8 mouse cellular contexts compared by ENCODE assay signal in genomic region chr3:96558159-96558558, GRCm38 (mm10). TPM values are rescaled to one million over a fixed set of nuclear protein-coding genes. Genes with fewer than 3 reads are reported as not detected.
DNase-seq lines count a peak whose midpoint lies in the region; ATAC-seq and TF ChIP-seq lines count a peak whose summit lies in the region.

No protein-coding gene starts in this region.

- H3K9ac ChIP-seq in lung, embryonic 16.5 days (ENCODE audit: low read length): peak overlapping the region; percentile 90
- H3K9ac ChIP-seq in embryonic facial prominence, embryonic 15.5 days: peak overlapping the region; percentile 87
- peak overlapping the region; percentile 91 for H3K9ac ChIP-seq in intestine, embryonic 14.5 days (ENCODE audit: low read length)
- H3K9ac ChIP-seq in lung, postnatal 0 days (replicated peaks; ENCODE audit: low read depth): peak overlapping the region; percentile 100

- H3K27me3 ChIP-seq in lung, embryonic 16.5 days (ENCODE audit: control insufficient read depth, insufficient read depth, low read depth, low read length): no peaks in the 10 kb centered on the region
- no peaks in the 10 kb centered on the region for H3K27me3 ChIP-seq in embryonic facial prominence, embryonic 15.5 days
- H3K27me3 ChIP-seq in intestine, embryonic 14.5 days (replicated peaks; ENCODE audit: control insufficient read depth, insufficient read depth, low read length): no peaks in the 10 kb centered on the region
- no peaks in the 10 kb centered on the region for H3K27me3 ChIP-seq in lung, postnatal 0 days (replicated peaks; ENCODE audit: insufficient read depth, low read length)

- no peak for TF ChIP-seq EP300 in lung, postnatal 0 days (IDR thresholded peaks at IDR 0.05)

- no peak for ATAC-seq in lung, embryonic 16.5 days (ENCODE audit: low read depth)
- ATAC-seq in embryonic facial prominence, embryonic 15.5 days (ENCODE audit: insufficient number of reproducible peaks, low FRiP score, low TSS enrichment, low read depth): no peak
- peak; percentile 12; the same call in 1 of the 2 replicates for ATAC-seq in intestine, embryonic 14.5 days (replicated peaks; ENCODE audit: low FRiP score, low TSS enrichment, low read depth)
- ATAC-seq in lung, postnatal 0 days: no peak

- no peak for DNase-seq in lung, adult 18-20 months
- peak; percentile 81 for DNase-seq in intestine, embryonic 14.5 days (ENCODE audit: low spot score)
- DNase-seq in lung, postnatal 0 days (ENCODE audit: low spot score): no peak
- peak; percentile 58 to 60 for DNase-seq in thymus, postnatal 36 days
- DNase-seq in right cerebral cortex, postnatal 36 days (ENCODE audit: low spot score in 2 of 2): no peak
- no peak for DNase-seq in urinary bladder, adult 2 months (ENCODE audit: low spot score)

- peak overlapping the region; percentile 66 for H3K4me2 ChIP-seq in lung, embryonic 16.5 days (ENCODE audit: low read depth, low read length)
- peak overlapping the region; percentile 73 for H3K4me2 ChIP-seq in embryonic facial prominence, embryonic 15.5 days (replicated peaks)
- H3K4me2 ChIP-seq in intestine, embryonic 14.5 days (ENCODE audit: low read length): peak overlapping the region; percentile 89
- peak overlapping the region; percentile 62 for H3K4me2 ChIP-seq in lung, postnatal 0 days (replicated peaks; ENCODE audit: low read depth, low read length)

- WGBS in lung, embryonic 16.5 days: under 1% methylated on average over 17 of the region's 17 CpGs
- whole genome bisulfite sequencing in embryonic facial prominence, embryonic 15.5 days: under 1% methylated on average over 17 of the region's 17 CpGs
- under 1% methylated on average over 17 of the region's 17 CpGs for WGBS in intestine, embryonic 14.5 days
- WGBS in lung, postnatal 0 days: under 1% methylated on average over 17 of the region's 17 CpGs

- peaks cover 19% of the 10 kb centered on the region; the same call in 1 of the 2 replicates for H3K36me3 ChIP-seq in lung, embryonic 16.5 days (ENCODE audit: control insufficient read depth, insufficient read depth, low read length)
- H3K36me3 ChIP-seq in embryonic facial prominence, embryonic 15.5 days: peaks cover 21% of the 10 kb centered on the region
- peaks cover 29% of the 10 kb centered on the region for H3K36me3 ChIP-seq in intestine, embryonic 14.5 days (ENCODE audit: control insufficient read depth, insufficient read depth, low read length)
- H3K36me3 ChIP-seq in lung, postnatal 0 days (ENCODE audit: insufficient read depth, low read length): peaks cover 29% of the 10 kb centered on the region

- peaks cover 42% of the 10 kb centered on the region for H3K4me1 ChIP-seq in lung, embryonic 16.5 days (replicated peaks; ENCODE audit: control insufficient read depth, insufficient read depth, low read length)
- H3K4me1 ChIP-seq in embryonic facial prominence, embryonic 15.5 days: peaks cover 59% of the 10 kb centered on the region
- peaks cover 52% of the 10 kb centered on the region for H3K4me1 ChIP-seq in intestine, embryonic 14.5 days (replicated peaks; ENCODE audit: control insufficient read depth, insufficient read depth, low read length)
- H3K4me1 ChIP-seq in lung, postnatal 0 days (ENCODE audit: insufficient read depth, low read depth, low read length): peaks cover 9% of the 10 kb centered on the region; the same call in 1 of the 2 replicates

- no peak for TF ChIP-seq CTCF in lung, postnatal 0 days (IDR thresholded peaks at IDR 0.05)

- H3K27ac ChIP-seq in lung, embryonic 16.5 days (ENCODE audit: low read length): peak overlapping the region; percentile 96
- H3K27ac ChIP-seq in embryonic facial prominence, embryonic 15.5 days (replicated peaks): peak overlapping the region; percentile 97
- H3K27ac ChIP-seq in intestine, embryonic 14.5 days (ENCODE audit: low read depth): peak overlapping the region; percentile 97
- H3K27ac ChIP-seq in lung, postnatal 0 days (ENCODE audit: low read length): peak overlapping the region; percentile 99

- no peaks in the 10 kb centered on the region for H3K9me3 ChIP-seq in lung, embryonic 16.5 days (ENCODE audit: control insufficient read depth, low read length)
- no peaks in the 10 kb centered on the region for H3K9me3 ChIP-seq in embryonic facial prominence, embryonic 15.5 days (replicated peaks)
- no peaks in the 10 kb centered on the region for H3K9me3 ChIP-seq in intestine, embryonic 14.5 days (ENCODE audit: control insufficient read depth, low read length)
- no peaks in the 10 kb centered on the region for H3K9me3 ChIP-seq in lung, postnatal 0 days (ENCODE audit: low read length)

- peak overlapping the region; percentile 88 for H3K4me3 ChIP-seq in lung, embryonic 16.5 days (ENCODE audit: low read length)
- H3K4me3 ChIP-seq in embryonic facial prominence, embryonic 15.5 days (replicated peaks): peak overlapping the region; percentile 78
- H3K4me3 ChIP-seq in intestine, embryonic 14.5 days (ENCODE audit: low read depth, low read length): peak overlapping the region; percentile 92
- H3K4me3 ChIP-seq in lung, postnatal 0 days (ENCODE audit: low read depth, low read length): peak overlapping the region; percentile 90

RNA-seq across cellular contexts. Expression of gene Txnip, which starts 0.4 kb away (rescaled TPM):
- polyA plus RNA-seq in lung, embryonic 16.5 days (2015; fragmentation: Nextera tagmentation; extraction: Ambion mirVana): 184 and 197 TPM in 2 replicates
- polyA plus RNA-seq in embryonic facial prominence, embryonic 15.5 days (2015; fragmentation: Nextera tagmentation; extraction: Ambion mirVana): 179 and 184 TPM in 2 replicates
- 149 and 154 TPM in 2 replicates for polyA plus RNA-seq in intestine, embryonic 14.5 days (2014; fragmentation: Nextera tagmentation; extraction: Ambion mirVana)
- 468 and 502 TPM in 2 replicates for polyA plus RNA-seq in lung, postnatal 0 days (2015; fragmentation: Nextera tagmentation; extraction: Ambion mirVana)
- 712 and 742 TPM in 2 replicates for polyA plus RNA-seq in urinary bladder, adult 2 months (2012; rRNA removed)

RNA-seq across cellular contexts. Expression of gene Gm16253, which starts 18.6 kb away (rescaled TPM):
- polyA plus RNA-seq in lung, embryonic 16.5 days (2015; fragmentation: Nextera tagmentation; extraction: Ambion mirVana): 1.4 TPM in 2 replicates
- 1.5 and 2.0 TPM in 2 replicates for polyA plus RNA-seq in embryonic facial prominence, embryonic 15.5 days (2015; fragmentation: Nextera tagmentation; extraction: Ambion mirVana)
- polyA plus RNA-seq in intestine, embryonic 14.5 days (2014; fragmentation: Nextera tagmentation; extraction: Ambion mirVana): 0.37 and 1.6 TPM in 2 replicates
- polyA plus RNA-seq in lung, postnatal 0 days (2015; fragmentation: Nextera tagmentation; extraction: Ambion mirVana): 0.73 and 0.78 TPM in 2 replicates
- not detected in 2 replicates for polyA plus RNA-seq in urinary bladder, adult 2 months (2012; rRNA removed)

RNA-seq across cellular contexts. Expression of gene Hfe2, which starts 33.2 kb away (rescaled TPM):
- polyA plus RNA-seq in lung, embryonic 16.5 days (2015; fragmentation: Nextera tagmentation; extraction: Ambion mirVana): 0.57 and 1.1 TPM in 2 replicates
- polyA plus RNA-seq in embryonic facial prominence, embryonic 15.5 days (2015; fragmentation: Nextera tagmentation; extraction: Ambion mirVana): 12.4 and 16.1 TPM in 2 replicates
- polyA plus RNA-seq in intestine, embryonic 14.5 days (2014; fragmentation: Nextera tagmentation; extraction: Ambion mirVana): 0.11 and 0.28 TPM in 2 replicates
- polyA plus RNA-seq in lung, postnatal 0 days (2015; fragmentation: Nextera tagmentation; extraction: Ambion mirVana): 0.27 and 0.35 TPM in 2 replicates
- polyA plus RNA-seq in urinary bladder, adult 2 months (2012; rRNA removed): 0.09 and 0.11 TPM in 2 replicates

RNA-seq across cellular contexts. Expression of gene Polr3gl, which starts 35.8 kb away (rescaled TPM):
- 35.9 TPM in 2 replicates for polyA plus RNA-seq in lung, embryonic 16.5 days (2015; fragmentation: Nextera tagmentation; extraction: Ambion mirVana)
- polyA plus RNA-seq in embryonic facial prominence, embryonic 15.5 days (2015; fragmentation: Nextera tagmentation; extraction: Ambion mirVana): 43.6 and 48.5 TPM in 2 replicates
- polyA plus RNA-seq in intestine, embryonic 14.5 days (2014; fragmentation: Nextera tagmentation; extraction: Ambion mirVana): 13.6 and 17.4 TPM in 2 replicates
- 36.7 and 43.2 TPM in 2 replicates for polyA plus RNA-seq in lung, postnatal 0 days (2015; fragmentation: Nextera tagmentation; extraction: Ambion mirVana)
- polyA plus RNA-seq in urinary bladder, adult 2 months (2012; rRNA removed): 44.4 and 59.0 TPM in 2 replicates

RNA-seq across cellular contexts. Expression of gene Ankrd34a, which starts 38.3 kb away (rescaled TPM):
- polyA plus RNA-seq in lung, embryonic 16.5 days (2015; fragmentation: Nextera tagmentation; extraction: Ambion mirVana): 1.6 and 1.9 TPM in 2 replicates
- polyA plus RNA-seq in embryonic facial prominence, embryonic 15.5 days (2015; fragmentation: Nextera tagmentation; extraction: Ambion mirVana): 2.2 and 3.0 TPM in 2 replicates
- polyA plus RNA-seq in intestine, embryonic 14.5 days (2014; fragmentation: Nextera tagmentation; extraction: Ambion mirVana): 2.3 and 2.8 TPM in 2 replicates
- 0.18 and 0.37 TPM in 2 replicates for polyA plus RNA-seq in lung, postnatal 0 days (2015; fragmentation: Nextera tagmentation; extraction: Ambion mirVana)
- 0.70 and 1.1 TPM in 2 replicates for polyA plus RNA-seq in urinary bladder, adult 2 months (2012; rRNA removed)

Comparison
In these comparisons a context has a peak if more than half of its experiments do, and no peak if none do; other contexts are left out.
1. DNase-seq: peak in intestine, embryonic 14.5 days (single experiment) and thymus, postnatal 36 days (2 of 2); none in lung, adult 18-20 months (0 of 2), lung, postnatal 0 days (single experiment), right cerebral cortex, postnatal 36 days (0 of 2) and urinary bladder, adult 2 months (single experiment).
2. Peak in every context shown above with its lines, with median percentiles within 50 percentile points of each other: H3K27ac ChIP-seq, H3K4me2 ChIP-seq, H3K4me3 ChIP-seq and H3K9ac ChIP-seq.